Mouse (Mus musculus) midbrain, postnatal 0 days (tissue): ENCODE data around the gene Rpl34. TPM values are rescaled to one million over a fixed set of nuclear protein-coding genes. Genes with fewer than 3 reads are reported as not detected.

Source experiments
- ATAC-seq: fragments of 200-750 bp; cut with Nextera tagmentation; 2 replicates; pipeline ENCODE4 v1.8.0; 2017; ENCODE audit warnings: moderate number of reproducible peaks, mild to moderate bottlenecking, moderate TSS enrichment, moderate library complexity; ENCODE audit not compliant: low FRiP score
- DNase-seq: peaks from one replicate; pipeline ENCODE4 v3.0.0-alpha.2; 2015; ENCODE audit warnings: low spot score
- H3K27ac ChIP-seq: fragments of 300-500 bp; sonication (generic); 2 replicates; pipeline ENCODE4 v1.5.1; 2014; ENCODE audit warnings: low read depth, mild to moderate bottlenecking, low read length, mixed read lengths
- H3K27me3 ChIP-seq: fragments of 300-500 bp; sonication (generic); 2 replicates; pipeline ENCODE4 v1.6.1; 2014; ENCODE audit warnings: low read length, control low read depth, mixed read lengths; ENCODE audit not compliant: insufficient read depth
- H3K36me3 ChIP-seq: fragments of 300-500 bp; sonication (generic); 2 replicates; pipeline ENCODE4 v1.6.1; 2014; ENCODE audit warnings: low read length, control low read depth, mixed read lengths; ENCODE audit not compliant: insufficient read depth
- H3K4me1 ChIP-seq: fragments of 300-500 bp; sonication (generic); 2 replicates; pipeline ENCODE4 v1.6.1; 2014; ENCODE audit warnings: mild to moderate bottlenecking, control low read depth, antibody characterized with exemption, low read length, mixed read lengths; ENCODE audit not compliant: insufficient read depth
- H3K4me2 ChIP-seq: fragments of 300-500 bp; sonication (generic); 2 replicates; pipeline ENCODE4 v1.6.1; 2014; ENCODE audit warnings: low read depth, mild to moderate bottlenecking, low read length, mixed read lengths; ENCODE audit not compliant: poor library complexity, severe bottlenecking
- H3K4me3 ChIP-seq: fragments of 300-500 bp; sonication (generic); 2 replicates; pipeline ENCODE4 v1.5.1; 2014; ENCODE audit warnings: low read depth, mild to moderate bottlenecking, low read length, moderate library complexity
- H3K9ac ChIP-seq: fragments of 300-500 bp; sonication (generic); replicated peaks from 2 replicates; pipeline ENCODE4 v1.6.1; 2014; ENCODE audit warnings: mild to moderate bottlenecking, low read length, moderate library complexity, mixed read lengths; ENCODE audit not compliant: poor library complexity, severe bottlenecking
- H3K9me3 ChIP-seq: fragments of 300-500 bp; sonication (generic); 2 replicates; pipeline ENCODE4 v1.6.1; 2016; ENCODE audit warnings: low read length, control low read depth
- CTCF ChIP-seq: IDR thresholded peaks from 2 replicates; pipeline ENCODE4 v1.5.1; 2016; ENCODE audit warnings: antibody characterized with exemption, mild to moderate bottlenecking
- WGBS: fragments of 180-500 bp; shearing (Covaris S2); extraction: QIAGEN DNeasy Blood & Tissue Kit; methylation state at CpG from one replicate; pipeline ENCODE4 v1.1.7; 2014; 5-methylcytosine and 5-hydroxymethylcytosine counted together
- polyA plus RNA-seq: library from polyadenylated mRNA; unstranded; fragments of >200 nt; fragmentation: Nextera tagmentation; extraction: Ambion mirVana; gene quantifications from 2 replicates; pipeline ENCODE4 v1.2.1, GENCODE M21; 2015
- total RNA-seq: library from RNA; depleted of rRNA; stranded (reverse); fragments of >200 nt; gene quantifications from 2 replicates; pipeline ENCODE4 v1.2.3, GENCODE M21; 2014

Rpl34 gene
- total and polyA plus RNA-seq, 2 experiments from 2014 or later = 411 to 496 TPM

DNA sequence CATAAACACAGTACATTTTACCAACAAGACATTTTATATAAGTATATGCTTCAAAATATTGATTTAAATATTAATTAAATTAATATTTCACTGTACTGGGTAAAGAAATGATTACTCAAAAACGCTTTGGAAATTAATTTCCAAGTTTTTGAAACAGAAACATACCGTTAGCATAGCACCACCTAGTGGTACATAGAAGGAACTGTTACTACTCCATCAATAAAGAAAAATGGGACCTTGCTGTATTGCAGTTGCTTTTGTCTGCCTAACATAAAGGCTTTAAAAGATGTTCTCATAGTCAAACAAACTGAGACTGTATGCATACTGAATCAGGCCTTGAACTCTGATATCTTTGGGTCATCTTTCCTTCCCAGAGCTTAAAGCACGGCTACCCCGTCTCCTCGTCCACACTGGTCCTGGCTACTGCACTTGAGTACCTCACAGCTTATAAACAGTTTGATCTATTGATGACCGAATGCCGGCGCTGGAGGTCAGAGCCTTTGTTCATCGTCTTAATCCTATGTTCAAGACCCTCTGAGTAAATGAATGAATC, 36.1 kb downstream of the Rpl34 start:
- Histone ChIP-seq H3K4me2 (no peak overlapping the region), H3K4me3 (no peak overlapping the region), H3K9ac (no peak overlapping the region), H3K4me1 (peaks cover 6% of the 10 kb centered on the region; the same call in 1 of the 2 replicates), H3K36me3 (peaks cover 20% of the 10 kb centered on the region), H3K9me3 (no peaks in the 10 kb centered on the region), H3K27ac (no peak overlapping the region), H3K27me3 (no peaks in the 10 kb centered on the region)
- WGBS = 70% methylated on average over 9 of the region's 9 CpGs
- peak; percentile 84 for TF ChIP-seq CTCF
- ATAC-seq (no peak), DNase-seq (peak; percentile 59)

- Histone ChIP-seq H3K27me3 (no peaks in the 10 kb centered on the region), H3K4me1 (peaks cover 6% of the 10 kb centered on the region; the same call in 1 of the 2 replicates), H3K4me3 (peak overlapping the region; percentile 14), H3K9me3 (no peaks in the 10 kb centered on the region), H3K27ac (no peak overlapping the region), H3K9ac (no peak overlapping the region), H3K4me2 (peak overlapping the region; percentile 44), H3K36me3 (peaks cover 9% of the 10 kb centered on the region)
- 33% methylated on average over 12 of the region's 12 CpGs for WGBS
- DNase-seq (no peak), ATAC-seq (no peak)
- no peak for TF ChIP-seq CTCF
Observed at GRCm38 (mm10) chr3:130691596-130692170, 38.5 kb downstream of the Rpl34 start.

GRCm38 (mm10) chr3:130690834-130691595, 39.2 kb downstream of the Rpl34 start:
- H3K4me2 ChIP-seq = peak overlapping the region; percentile 44
- no peaks in the 10 kb centered on the region for H3K9me3 ChIP-seq
- DNase-seq = no peak
- peaks cover 6% of the 10 kb centered on the region; the same call in 1 of the 2 replicates for H3K4me1 ChIP-seq
- no peaks in the 10 kb centered on the region for H3K27me3 ChIP-seq
- TF ChIP-seq CTCF = peak; percentile 72
- WGBS = 17% methylated on average over 20 of the region's 20 CpGs
- H3K4me3 ChIP-seq = peak overlapping the region; percentile 14
- no peak for ATAC-seq
- peaks cover 9% of the 10 kb centered on the region for H3K36me3 ChIP-seq
- H3K27ac ChIP-seq = no peak overlapping the region
- H3K9ac ChIP-seq = peak overlapping the region; percentile 33; the same call in 1 of the 2 replicates

DNA sequence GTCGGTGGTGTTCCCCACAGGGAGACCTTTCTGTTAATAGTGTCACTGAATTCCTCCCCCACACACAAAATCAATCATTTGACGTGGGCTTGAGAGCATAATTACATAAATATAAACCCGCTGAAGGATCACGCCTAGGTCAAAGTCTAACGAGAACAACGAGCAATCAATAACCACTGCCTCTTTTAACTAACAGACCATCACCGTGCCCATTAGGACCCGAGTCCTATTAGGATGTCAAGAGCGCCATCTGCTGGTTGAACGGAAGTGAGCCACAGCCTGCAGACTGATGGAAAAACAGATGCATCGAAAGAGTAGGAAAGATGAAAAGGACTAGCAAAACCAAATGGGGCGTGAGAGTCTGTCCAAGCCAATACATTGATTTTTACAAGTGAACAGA, 40.6 kb downstream of the Rpl34 start:
- WGBS = 16% methylated on average over 12 of the region's 12 CpGs
- Histone ChIP-seq H3K9me3 (no peaks in the 10 kb centered on the region), H3K4me3 (no peak overlapping the region), H3K4me2 (no peak overlapping the region; the same call in 1 of the 2 replicates), H3K4me1 (peaks cover 6% of the 10 kb centered on the region; the same call in 1 of the 2 replicates), H3K27me3 (no peaks in the 10 kb centered on the region), H3K9ac (no peak overlapping the region), H3K27ac (no peak overlapping the region), H3K36me3 (peaks cover 1% of the 10 kb centered on the region; the same call in 1 of the 2 replicates)
- peak; percentile 97 for TF ChIP-seq CTCF
- DNase-seq (peak; percentile 92), ATAC-seq (peak; percentile 62; the same call in 1 of the 2 replicates)

GRCm38 (mm10) chr3:130687051-130687450, 43.1 kb downstream of the Rpl34 start:
- WGBS = 94% methylated on average over 1 of the region's 1 CpGs
- peaks cover 6% of the 10 kb centered on the region; the same call in 1 of the 2 replicates for H3K4me1 ChIP-seq

DNA sequence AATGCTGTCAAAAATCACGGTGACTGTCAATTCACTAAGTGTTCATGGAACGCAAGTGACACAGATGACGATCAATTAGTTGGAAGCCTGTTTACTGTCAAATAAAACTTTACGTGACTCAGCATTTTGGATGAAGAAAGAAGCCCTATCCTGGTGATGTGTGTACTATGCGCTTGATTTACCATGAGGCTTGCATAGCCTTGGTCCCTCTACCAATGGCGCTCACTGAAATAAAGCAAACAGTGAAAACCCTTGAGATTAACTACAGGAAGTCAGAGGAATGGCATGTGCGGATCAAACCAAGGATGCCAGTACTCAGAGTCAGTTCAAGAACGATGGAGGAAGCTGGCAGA, 45.2 kb downstream of the Rpl34 start:
- ATAC-seq (no peak), DNase-seq (no peak)
- WGBS = 89% methylated on average over 8 of the region's 8 CpGs

More at GRCm38 (mm10) chr3:130687051-130687450, 43.1 kb downstream of the Rpl34 start:
- no peak overlapping the region for H3K9ac ChIP-seq
- H3K4me2 ChIP-seq = no peak overlapping the region
- ATAC-seq (no peak), DNase-seq (no peak)
- H3K36me3 ChIP-seq = no peaks in the 10 kb centered on the region
- H3K27ac ChIP-seq = no peak overlapping the region
- no peaks in the 10 kb centered on the region for H3K27me3 ChIP-seq
- no peaks in the 10 kb centered on the region for H3K9me3 ChIP-seq
- TF ChIP-seq CTCF = no peak
- H3K4me3 ChIP-seq = no peak overlapping the region

More for the DNA sequence above, 45.2 kb downstream of the Rpl34 start:
- Histone ChIP-seq H3K9me3 (no peaks in the 10 kb centered on the region), H3K4me2 (no peak overlapping the region), H3K27ac (no peak overlapping the region), H3K9ac (no peak overlapping the region), H3K36me3 (no peaks in the 10 kb centered on the region), H3K27me3 (no peaks in the 10 kb centered on the region), H3K4me1 (no peaks in the 10 kb centered on the region), H3K4me3 (no peak overlapping the region)
- no peak for TF ChIP-seq CTCF
